Mouse (Mus musculus): ENCODE data around the gene Tnni3k. TPM values are rescaled to one million over a fixed set of nuclear protein-coding genes. Genes with fewer than 3 reads are reported as not detected.

The Tnni3k gene
- polyA plus RNA-seq, 1 experiment, result not detected

GRCm38 (mm10) chr3:155058800-155059448 is 3.7 kb upstream of the Tnni3k start:
- no peak for DNase-seq (ENCODE audit: low read depth in 1 of 2, low spot score in 2 of 2)
- Histone ChIP-seq H3K36me3 (ENCODE audit: control insufficient read depth, insufficient read depth, low read length) (no peaks in the 10 kb centered on the region), H3K4me1 (ENCODE audit: control insufficient read depth, insufficient read depth, insufficient read length) (no peaks in the 10 kb centered on the region), H3K4me3 (ENCODE audit: extremely low read depth, insufficient read depth, insufficient read length) (no peak overlapping the region), H3K27me3 (ENCODE audit: control insufficient read depth, insufficient read depth, low read length) (no peaks in the 10 kb centered on the region), H3K27ac (ENCODE audit: insufficient read depth, low read length) (no peak overlapping the region)
- 82% methylated on average over 6 of the region's 6 CpGs for WGBS
- TF ChIP-seq CTCF (IDR thresholded peaks at IDR 0.05; ENCODE audit: extremely low read depth, insufficient read depth, insufficient read length, insufficient replicate concordance), result no peak
- no peak for TF ChIP-seq POLR2A (IDR thresholded peaks at IDR 0.05; ENCODE audit: low read depth, low read length)

DNA sequence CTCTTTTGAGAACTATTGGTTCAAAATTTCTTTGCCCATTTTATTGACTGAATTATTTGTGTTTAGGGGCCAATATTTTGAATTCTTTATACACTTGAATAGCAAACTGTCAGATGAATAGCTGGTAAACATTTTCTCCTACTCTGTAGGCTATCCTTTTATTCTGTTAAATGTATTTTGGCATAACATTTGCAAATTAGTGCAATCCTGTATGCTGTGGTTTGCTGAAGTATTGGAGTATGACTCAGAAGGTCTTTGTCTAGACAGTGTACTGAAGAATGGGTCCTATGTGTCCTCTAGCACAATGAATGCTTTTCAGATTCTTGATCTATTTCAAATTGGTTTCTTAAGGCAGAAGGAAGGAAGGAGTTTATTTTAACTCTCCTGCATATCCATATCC is 2.4 kb upstream of the Tnni3k start:
- H3K36me3 ChIP-seq (ENCODE audit: control insufficient read depth, insufficient read depth, low read length), result no peaks in the 10 kb centered on the region
- TF ChIP-seq CTCF (IDR thresholded peaks at IDR 0.05; ENCODE audit: extremely low read depth, insufficient read depth, insufficient read length, insufficient replicate concordance), result no peak
- no peak for TF ChIP-seq POLR2A (IDR thresholded peaks at IDR 0.05; ENCODE audit: low read depth, low read length)
- DNase-seq (ENCODE audit: low read depth in 1 of 2, low spot score in 2 of 2), result no peak
- H3K27ac ChIP-seq (ENCODE audit: insufficient read depth, low read length), result no peak overlapping the region
- no peaks in the 10 kb centered on the region for H3K4me1 ChIP-seq (ENCODE audit: control insufficient read depth, insufficient read depth, insufficient read length)
- H3K4me3 ChIP-seq (ENCODE audit: extremely low read depth, insufficient read depth, insufficient read length), result no peak overlapping the region
- H3K27me3 ChIP-seq (ENCODE audit: control insufficient read depth, insufficient read depth, low read length), result no peaks in the 10 kb centered on the region

DNA sequence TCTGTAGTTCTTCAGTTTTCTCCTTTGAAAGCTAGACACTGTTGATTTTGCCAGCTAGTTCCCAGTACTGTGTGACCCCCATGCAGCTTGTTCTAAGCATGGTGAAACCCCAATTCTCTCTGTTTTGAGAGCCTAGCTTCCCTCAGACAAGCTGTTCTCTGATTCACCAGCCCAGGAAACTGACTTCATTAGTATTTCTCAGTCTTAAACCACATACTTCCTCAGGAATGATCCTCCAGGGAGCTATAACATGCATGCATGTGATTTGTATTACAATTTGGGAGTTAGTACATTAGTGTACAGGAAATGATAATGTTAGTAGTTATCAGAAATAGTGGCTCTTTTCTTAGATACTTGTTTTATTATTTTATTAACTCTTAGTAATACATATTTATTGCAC is 1.4 kb upstream of the Tnni3k start:
- no peak for TF ChIP-seq CTCF (IDR thresholded peaks at IDR 0.05; ENCODE audit: extremely low read depth, insufficient read depth, insufficient read length, insufficient replicate concordance)
- TF ChIP-seq POLR2A (IDR thresholded peaks at IDR 0.05; ENCODE audit: low read depth, low read length), result no peak
- no peaks in the 10 kb centered on the region for H3K4me1 ChIP-seq (ENCODE audit: control insufficient read depth, insufficient read depth, insufficient read length)
- no peak for DNase-seq (ENCODE audit: low read depth in 1 of 2, low spot score in 2 of 2)
- H3K4me3 ChIP-seq (ENCODE audit: extremely low read depth, insufficient read depth, insufficient read length), result no peak overlapping the region
- H3K36me3 ChIP-seq (ENCODE audit: control insufficient read depth, insufficient read depth, low read length), result no peaks in the 10 kb centered on the region
- no peaks in the 10 kb centered on the region for H3K27me3 ChIP-seq (ENCODE audit: control insufficient read depth, insufficient read depth, low read length)
- no peak overlapping the region for H3K27ac ChIP-seq (ENCODE audit: insufficient read depth, low read length)

GRCm38 (mm10) chr3:155053189-155053588 is 2.0 kb downstream of the Tnni3k start:
- no peak overlapping the region for H3K27ac ChIP-seq (ENCODE audit: insufficient read depth, low read length)
- WGBS, result 57% methylated on average over 1 of the region's 1 CpGs
- no peak overlapping the region for H3K4me3 ChIP-seq (ENCODE audit: extremely low read depth, insufficient read depth, insufficient read length)
- H3K36me3 ChIP-seq (ENCODE audit: control insufficient read depth, insufficient read depth, low read length), result no peaks in the 10 kb centered on the region
- TF ChIP-seq POLR2A (IDR thresholded peaks at IDR 0.05; ENCODE audit: low read depth, low read length) (no peak), CTCF (IDR thresholded peaks at IDR 0.05; ENCODE audit: extremely low read depth, insufficient read depth, insufficient read length, insufficient replicate concordance) (no peak)
- no peak for DNase-seq (ENCODE audit: low read depth in 1 of 2, low spot score in 2 of 2)
- no peaks in the 10 kb centered on the region for H3K4me1 ChIP-seq (ENCODE audit: control insufficient read depth, insufficient read depth, insufficient read length)
- no peaks in the 10 kb centered on the region for H3K27me3 ChIP-seq (ENCODE audit: control insufficient read depth, insufficient read depth, low read length)

DNA sequence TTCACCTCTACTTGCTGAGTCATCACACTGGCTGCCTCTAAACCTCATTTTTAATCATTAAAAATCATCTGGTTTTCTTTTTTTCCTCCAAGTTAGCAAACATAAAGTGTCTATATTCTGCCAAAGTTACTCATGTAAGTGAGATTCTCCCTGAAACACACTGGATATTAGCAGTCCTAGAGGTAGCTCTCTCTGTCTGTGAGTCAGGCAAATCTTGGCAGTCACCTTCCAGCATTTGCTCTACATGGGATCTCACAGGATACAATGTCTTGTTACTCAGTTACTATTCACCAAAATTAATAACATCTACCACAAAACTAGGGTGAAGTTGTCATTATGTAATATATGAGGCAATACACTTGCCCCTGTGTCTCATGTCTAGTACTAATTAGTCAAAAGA is 3.2 kb downstream of the Tnni3k start:
- no peak for DNase-seq (ENCODE audit: low read depth in 1 of 2, low spot score in 2 of 2)
- no peaks in the 10 kb centered on the region for H3K36me3 ChIP-seq (ENCODE audit: control insufficient read depth, insufficient read depth, low read length)
- no peak overlapping the region for H3K27ac ChIP-seq (ENCODE audit: insufficient read depth, low read length)
- no peak overlapping the region for H3K4me3 ChIP-seq (ENCODE audit: extremely low read depth, insufficient read depth, insufficient read length)
- no peak for TF ChIP-seq POLR2A (IDR thresholded peaks at IDR 0.05; ENCODE audit: low read depth, low read length)
- no peak for TF ChIP-seq CTCF (IDR thresholded peaks at IDR 0.05; ENCODE audit: extremely low read depth, insufficient read depth, insufficient read length, insufficient replicate concordance)
- no peaks in the 10 kb centered on the region for H3K4me1 ChIP-seq (ENCODE audit: control insufficient read depth, insufficient read depth, insufficient read length)
- H3K27me3 ChIP-seq (ENCODE audit: control insufficient read depth, insufficient read depth, low read length), result no peaks in the 10 kb centered on the region

DNA sequence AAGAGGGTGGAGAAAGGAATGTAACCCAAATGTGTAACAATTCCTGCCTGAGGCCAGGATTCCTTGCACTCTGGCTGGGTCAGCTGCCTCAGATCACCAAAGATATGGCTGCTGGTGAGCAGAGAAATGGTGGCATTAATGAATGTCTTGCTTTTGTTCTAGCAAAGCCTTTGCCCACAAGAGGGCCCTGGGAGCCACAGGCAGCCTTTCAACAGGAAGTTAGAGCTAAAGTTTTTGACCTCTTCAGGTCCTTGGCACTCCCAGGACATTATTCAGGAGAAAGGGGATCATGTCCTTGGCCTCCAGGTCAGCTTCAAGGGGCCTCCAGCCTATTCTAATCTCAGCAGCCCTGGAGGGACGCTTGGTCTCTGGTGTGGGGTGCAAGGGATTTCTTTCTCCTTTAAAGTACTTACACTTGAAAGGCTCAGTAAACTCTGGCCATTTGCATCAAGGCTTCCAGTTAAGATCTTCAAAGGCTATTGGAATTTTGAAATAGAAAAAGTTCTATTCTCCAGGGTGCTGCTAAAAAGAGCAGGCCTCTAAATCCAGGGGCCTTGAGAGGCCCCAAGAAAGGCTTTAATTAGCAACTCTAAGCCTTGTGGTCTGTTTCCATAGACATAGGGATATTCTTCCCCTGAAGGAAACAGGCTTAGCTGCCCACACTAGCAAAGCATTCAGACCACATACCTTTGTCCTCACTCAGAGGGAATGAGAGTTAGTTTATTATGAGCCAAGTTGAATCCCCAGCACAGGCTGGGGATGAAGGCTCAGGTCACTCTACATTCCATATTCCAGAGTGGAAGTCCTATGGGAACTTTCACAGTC is 16.0 kb downstream of the Tnni3k start:
- WGBS, result 68% methylated on average over 1 of the region's 1 CpGs
- no peak for DNase-seq (ENCODE audit: low read depth in 1 of 2, low spot score in 2 of 2)

GRCm38 (mm10) chr3:155034323-155034722 is 20.9 kb downstream of the Tnni3k start:
- TF ChIP-seq CTCF (IDR thresholded peaks at IDR 0.05; ENCODE audit: extremely low read depth, insufficient read depth, insufficient read length, insufficient replicate concordance) (no peak), POLR2A (IDR thresholded peaks at IDR 0.05; ENCODE audit: low read depth, low read length) (no peak)
- WGBS, result 77% methylated on average over 7 of the region's 7 CpGs
- Histone ChIP-seq H3K27ac (ENCODE audit: insufficient read depth, low read length) (no peak overlapping the region), H3K36me3 (ENCODE audit: control insufficient read depth, insufficient read depth, low read length) (no peaks in the 10 kb centered on the region), H3K4me1 (ENCODE audit: control insufficient read depth, insufficient read depth, insufficient read length) (no peaks in the 10 kb centered on the region), H3K4me3 (ENCODE audit: extremely low read depth, insufficient read depth, insufficient read length) (no peak overlapping the region), H3K27me3 (ENCODE audit: control insufficient read depth, insufficient read depth, low read length) (no peaks in the 10 kb centered on the region)
- no peak for DNase-seq (ENCODE audit: low read depth in 1 of 2, low spot score in 2 of 2)

More for the DNA sequence above, 16.0 kb downstream of the Tnni3k start:
- no peak overlapping the region for H3K4me3 ChIP-seq (ENCODE audit: extremely low read depth, insufficient read depth, insufficient read length)
- no peaks in the 10 kb centered on the region for H3K27me3 ChIP-seq (ENCODE audit: control insufficient read depth, insufficient read depth, low read length)
- no peak for TF ChIP-seq POLR2A (IDR thresholded peaks at IDR 0.05; ENCODE audit: low read depth, low read length)
- no peak for TF ChIP-seq CTCF (IDR thresholded peaks at IDR 0.05; ENCODE audit: extremely low read depth, insufficient read depth, insufficient read length, insufficient replicate concordance)
- H3K4me1 ChIP-seq (ENCODE audit: control insufficient read depth, insufficient read depth, insufficient read length), result no peaks in the 10 kb centered on the region
- no peak overlapping the region for H3K27ac ChIP-seq (ENCODE audit: insufficient read depth, low read length)
- no peaks in the 10 kb centered on the region for H3K36me3 ChIP-seq (ENCODE audit: control insufficient read depth, insufficient read depth, low read length)

All from spleen, adult 2 months (tissue).